Mouse (Mus musculus): Measurements from ENCODE around the gene Fam189a2. TPM values are rescaled to one million over a fixed set of nuclear protein-coding genes. Genes with fewer than 3 reads are reported as not detected.

Fam189a2 gene
- polyA plus RNA-seq, 1 experiment from 2014 or later, result 0.48 TPM

DNA sequence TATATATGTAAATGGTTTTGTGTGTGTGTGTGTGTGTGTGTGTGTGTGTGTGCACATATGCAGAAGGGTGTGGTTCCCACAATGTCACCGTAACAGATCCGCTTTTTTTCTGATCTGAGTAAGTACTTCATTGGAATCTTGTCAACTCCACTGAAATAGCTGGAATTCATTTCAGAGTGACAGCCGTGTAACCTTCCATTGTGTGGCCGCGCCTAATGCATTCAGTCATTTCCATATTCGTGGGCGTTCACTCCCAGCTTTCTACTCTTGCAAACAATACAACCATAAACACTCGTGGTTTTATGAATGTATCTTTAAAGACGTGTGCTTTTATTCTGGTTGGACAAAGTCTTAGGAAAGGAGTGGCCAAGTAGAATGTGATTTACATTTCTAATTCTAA is 6.7 kb downstream of the Fam189a2 start:
- Histone ChIP-seq H3K9me3 (no peaks in the 10 kb centered on the region), H3K4me3 (no peak overlapping the region), H3K9ac (no peak overlapping the region), H3K27me3 (peaks cover 18% of the 10 kb centered on the region), H3K4me2 (no peak overlapping the region), H3K36me3 (no peaks in the 10 kb centered on the region), H3K27ac (no peak overlapping the region), H3K4me1 (no peaks in the 10 kb centered on the region)
- WGBS, result 53% methylated on average over 9 of the region's 9 CpGs
- no peak for ATAC-seq (ENCODE audit: insufficient number of reproducible peaks, insufficient read depth, low FRiP score, low TSS enrichment, low read depth)

DNA sequence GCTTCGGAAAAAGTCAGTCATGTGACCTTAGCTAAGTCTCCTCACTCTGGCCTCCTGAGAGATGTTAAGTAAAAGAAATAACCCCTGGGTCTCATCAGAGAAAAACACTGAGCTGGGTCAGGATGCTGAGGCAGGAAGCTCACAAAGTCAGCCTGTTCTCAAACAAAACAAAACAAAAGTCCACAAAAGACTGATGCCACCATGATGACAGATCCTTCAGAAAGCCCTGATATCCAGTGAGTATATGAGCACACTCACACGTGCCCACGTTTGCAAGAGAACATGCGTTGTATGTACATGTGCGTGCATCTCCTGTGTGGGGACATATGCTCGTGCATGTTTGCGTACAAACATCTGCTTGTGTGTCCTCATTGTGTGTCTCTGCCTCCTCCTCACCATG is 7.5 kb downstream of the Fam189a2 start:
- no peak for ATAC-seq (ENCODE audit: insufficient number of reproducible peaks, insufficient read depth, low FRiP score, low TSS enrichment, low read depth)
- Histone ChIP-seq H3K9me3 (no peaks in the 10 kb centered on the region), H3K27me3 (peaks cover 10% of the 10 kb centered on the region), H3K4me2 (no peak overlapping the region), H3K4me3 (no peak overlapping the region), H3K27ac (no peak overlapping the region), H3K36me3 (no peaks in the 10 kb centered on the region), H3K9ac (no peak overlapping the region), H3K4me1 (no peaks in the 10 kb centered on the region)
- 90% methylated on average over 7 of the region's 7 CpGs for WGBS

DNA sequence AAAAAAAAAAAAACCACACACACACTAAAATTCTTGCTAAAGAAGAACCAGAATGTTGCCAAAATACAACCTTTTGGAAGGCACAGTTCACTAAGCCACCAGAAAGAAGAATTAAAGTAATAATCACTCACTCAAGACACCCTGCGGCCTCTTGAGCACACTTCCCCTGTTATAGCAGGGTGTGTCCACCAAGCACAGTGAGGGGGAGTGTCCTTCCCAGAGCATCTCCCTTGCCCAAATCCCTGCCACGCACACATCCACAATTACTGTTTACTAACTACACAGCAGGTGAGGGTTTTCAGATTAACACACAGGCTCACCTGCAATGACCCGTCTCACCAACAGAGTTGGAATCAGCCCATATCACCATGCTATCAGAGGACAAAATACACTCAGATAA is 8.0 kb downstream of the Fam189a2 start:
- no peaks in the 10 kb centered on the region for H3K9me3 ChIP-seq
- no peak for ATAC-seq (ENCODE audit: insufficient number of reproducible peaks, insufficient read depth, low FRiP score, low TSS enrichment, low read depth)
- no peaks in the 10 kb centered on the region for H3K4me1 ChIP-seq
- no peak overlapping the region for H3K9ac ChIP-seq
- no peak overlapping the region for H3K27ac ChIP-seq
- WGBS, result 79% methylated on average over 3 of the region's 3 CpGs
- H3K4me3 ChIP-seq, result no peak overlapping the region
- H3K36me3 ChIP-seq, result no peaks in the 10 kb centered on the region
- H3K27me3 ChIP-seq, result peaks cover 5% of the 10 kb centered on the region
- H3K4me2 ChIP-seq, result no peak overlapping the region

DNA sequence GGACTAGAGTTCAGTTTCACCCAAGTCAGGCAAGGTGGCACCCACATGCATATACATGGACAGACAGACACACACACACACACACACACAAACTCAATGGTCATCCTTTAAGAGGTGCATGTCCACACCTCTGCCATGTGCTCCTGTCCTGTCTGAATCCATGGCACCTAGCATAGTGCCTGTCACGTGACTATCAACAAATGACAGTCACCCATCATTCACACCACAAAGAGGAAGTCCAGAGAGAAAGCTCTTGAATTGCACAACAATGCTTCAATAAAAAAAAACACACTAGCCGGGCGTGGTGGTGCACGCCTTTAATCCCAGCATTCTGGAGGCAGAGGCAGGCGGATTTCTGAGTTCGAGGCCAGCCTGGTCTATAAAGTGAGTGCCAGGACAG is 8.5 kb downstream of the Fam189a2 start:
- H3K4me2 ChIP-seq, result no peak overlapping the region
- no peak overlapping the region for H3K4me3 ChIP-seq
- no peak overlapping the region for H3K27ac ChIP-seq
- peaks cover 3% of the 10 kb centered on the region; the same call in 1 of the 2 replicates for H3K27me3 ChIP-seq
- peaks cover under 1% of the 10 kb centered on the region; the same call in 1 of the 2 replicates for H3K4me1 ChIP-seq
- no peak overlapping the region for H3K9ac ChIP-seq
- no peaks in the 10 kb centered on the region for H3K9me3 ChIP-seq
- H3K36me3 ChIP-seq, result no peaks in the 10 kb centered on the region
- WGBS, result 87% methylated on average over 6 of the region's 6 CpGs
- no peak for ATAC-seq (ENCODE audit: insufficient number of reproducible peaks, insufficient read depth, low FRiP score, low TSS enrichment, low read depth)

DNA sequence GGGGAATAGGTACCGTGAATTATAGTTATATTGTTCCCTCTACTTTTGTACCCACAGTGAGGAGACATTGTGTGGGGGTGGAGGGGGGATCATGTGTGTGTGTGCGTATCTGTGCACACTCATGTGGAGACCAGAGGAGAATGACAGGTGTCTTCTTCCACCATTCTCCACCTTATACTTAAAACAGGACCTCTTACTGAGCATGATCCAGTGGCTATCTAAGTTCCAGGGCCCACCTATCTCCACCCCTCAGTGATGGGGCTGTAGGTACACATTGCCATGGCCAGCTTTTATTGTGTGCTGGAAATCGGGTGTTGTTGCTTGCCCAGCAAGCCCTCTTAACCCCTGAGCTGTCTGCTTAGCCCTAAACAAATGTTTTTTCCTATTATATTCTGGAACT is 10.1 kb downstream of the Fam189a2 start:
- Histone ChIP-seq H3K4me1 (peaks cover 6% of the 10 kb centered on the region; the same call in 1 of the 2 replicates), H3K9me3 (no peaks in the 10 kb centered on the region), H3K27ac (no peak overlapping the region), H3K27me3 (no peaks in the 10 kb centered on the region), H3K9ac (no peak overlapping the region), H3K4me2 (no peak overlapping the region), H3K4me3 (no peak overlapping the region), H3K36me3 (no peaks in the 10 kb centered on the region)
- ATAC-seq (ENCODE audit: insufficient number of reproducible peaks, insufficient read depth, low FRiP score, low TSS enrichment, low read depth), result no peak
- WGBS, result 82% methylated on average over 3 of the region's 3 CpGs

DNA sequence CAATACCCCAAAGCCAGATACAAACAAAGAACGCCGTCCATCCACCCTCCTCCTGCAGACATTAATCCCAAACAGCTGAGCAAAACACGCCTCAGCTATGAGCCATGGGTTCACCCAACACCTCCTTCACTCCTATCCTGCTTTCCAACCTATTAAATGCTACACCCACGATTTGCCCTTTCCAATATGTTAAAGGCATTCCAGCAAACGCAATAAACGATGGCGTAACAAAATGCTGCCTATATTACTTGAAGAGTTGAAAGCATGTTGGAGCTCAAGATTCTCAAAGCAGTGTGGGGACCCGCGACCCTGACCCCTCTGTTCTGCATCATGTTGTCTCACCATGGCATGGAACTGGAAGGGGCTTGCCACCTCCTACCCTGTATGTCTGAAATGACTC is 11.2 kb downstream of the Fam189a2 start:
- no peak overlapping the region for H3K9ac ChIP-seq
- ATAC-seq (ENCODE audit: insufficient number of reproducible peaks, insufficient read depth, low FRiP score, low TSS enrichment, low read depth), result no peak
- H3K36me3 ChIP-seq, result no peaks in the 10 kb centered on the region
- H3K4me2 ChIP-seq, result no peak overlapping the region
- no peaks in the 10 kb centered on the region for H3K27me3 ChIP-seq
- H3K27ac ChIP-seq, result no peak overlapping the region
- H3K9me3 ChIP-seq, result no peaks in the 10 kb centered on the region
- H3K4me3 ChIP-seq, result no peak overlapping the region
- H3K4me1 ChIP-seq, result peaks cover 6% of the 10 kb centered on the region; the same call in 1 of the 2 replicates
- 82% methylated on average over 9 of the region's 9 CpGs for WGBS

DNA sequence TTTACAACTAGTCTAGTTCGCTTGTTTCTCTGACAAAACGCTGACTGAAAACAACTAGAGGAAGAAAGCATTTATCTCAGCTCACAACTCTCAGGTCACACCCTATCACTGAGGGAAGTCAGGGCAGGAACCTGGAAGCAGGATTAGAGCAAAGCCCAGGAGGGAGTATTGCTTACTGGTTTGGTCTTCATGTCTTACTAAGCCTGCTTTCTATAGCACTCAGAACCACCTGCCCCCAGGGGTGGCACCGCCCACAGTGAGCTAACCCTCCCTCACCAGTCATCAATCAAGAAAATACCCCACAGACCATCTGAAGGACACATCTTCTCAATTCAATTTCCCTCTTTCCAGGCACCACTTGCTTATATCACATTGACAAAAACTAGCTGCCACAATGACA is 12.4 kb downstream of the Fam189a2 start:
- H3K9ac ChIP-seq, result no peak overlapping the region
- WGBS, result 82% methylated on average over 3 of the region's 3 CpGs
- H3K4me2 ChIP-seq, result no peak overlapping the region
- H3K4me3 ChIP-seq, result no peak overlapping the region
- H3K4me1 ChIP-seq, result peaks cover 6% of the 10 kb centered on the region; the same call in 1 of the 2 replicates
- no peak overlapping the region for H3K27ac ChIP-seq
- H3K9me3 ChIP-seq, result no peaks in the 10 kb centered on the region
- H3K27me3 ChIP-seq, result no peaks in the 10 kb centered on the region
- no peak for ATAC-seq (ENCODE audit: insufficient number of reproducible peaks, insufficient read depth, low FRiP score, low TSS enrichment, low read depth)
- H3K36me3 ChIP-seq, result no peaks in the 10 kb centered on the region

DNA sequence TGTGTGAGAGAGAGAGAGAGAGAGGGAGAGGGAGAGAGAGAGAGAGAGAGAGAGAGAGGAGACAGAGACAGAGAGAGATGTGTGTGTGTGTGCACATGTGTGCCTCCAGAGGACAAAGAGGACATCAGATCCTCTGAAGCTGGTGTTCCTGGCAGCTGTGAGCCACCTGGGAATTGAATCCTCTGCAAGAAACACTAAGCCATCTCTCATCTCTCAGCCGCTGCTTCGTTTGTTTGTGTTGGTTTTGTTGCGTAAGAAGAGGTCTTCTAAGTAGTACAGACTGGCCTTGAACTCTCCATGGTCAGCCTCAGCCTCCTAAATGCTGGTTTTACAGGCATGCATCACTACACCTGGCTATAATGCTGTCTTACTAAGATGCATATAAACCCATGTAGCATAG is 12.9 kb downstream of the Fam189a2 start:
- no peak overlapping the region for H3K4me2 ChIP-seq
- H3K9me3 ChIP-seq, result no peaks in the 10 kb centered on the region
- no peak overlapping the region for H3K9ac ChIP-seq
- no peak for ATAC-seq (ENCODE audit: insufficient number of reproducible peaks, insufficient read depth, low FRiP score, low TSS enrichment, low read depth)
- no peaks in the 10 kb centered on the region for H3K27me3 ChIP-seq
- no peak overlapping the region for H3K27ac ChIP-seq
- 43% methylated on average over 3 of the region's 3 CpGs for WGBS
- no peaks in the 10 kb centered on the region for H3K36me3 ChIP-seq
- peaks cover 6% of the 10 kb centered on the region; the same call in 1 of the 2 replicates for H3K4me1 ChIP-seq
- no peak overlapping the region for H3K4me3 ChIP-seq

DNA sequence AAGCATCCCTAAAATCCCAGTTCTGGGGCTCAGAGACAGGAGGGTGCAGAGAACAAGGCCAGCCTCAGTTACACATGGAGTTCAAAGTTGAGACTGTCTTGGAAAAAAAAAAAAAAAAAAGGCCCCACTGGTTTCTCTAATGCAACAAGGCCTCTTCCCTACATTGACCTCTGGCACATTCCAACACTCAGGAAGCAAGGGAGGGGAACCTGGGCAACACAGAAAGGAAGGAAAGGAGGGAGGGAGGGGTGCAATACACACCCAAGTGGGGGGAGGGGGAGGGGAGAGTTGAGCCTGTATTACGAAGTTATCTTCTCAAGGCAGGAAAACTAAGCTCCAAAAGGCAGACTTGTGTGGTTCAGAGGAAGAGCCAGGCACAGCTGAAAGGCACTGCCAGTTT is 13.4 kb downstream of the Fam189a2 start:
- Histone ChIP-seq H3K9me3 (no peaks in the 10 kb centered on the region), H3K36me3 (no peaks in the 10 kb centered on the region), H3K9ac (no peak overlapping the region), H3K27ac (no peak overlapping the region), H3K4me2 (no peak overlapping the region), H3K27me3 (no peaks in the 10 kb centered on the region), H3K4me3 (no peak overlapping the region), H3K4me1 (peaks cover 6% of the 10 kb centered on the region; the same call in 1 of the 2 replicates)
- ATAC-seq (ENCODE audit: insufficient number of reproducible peaks, insufficient read depth, low FRiP score, low TSS enrichment, low read depth), result no peak
- 14% methylated on average over 1 of the region's 1 CpGs for WGBS

DNA sequence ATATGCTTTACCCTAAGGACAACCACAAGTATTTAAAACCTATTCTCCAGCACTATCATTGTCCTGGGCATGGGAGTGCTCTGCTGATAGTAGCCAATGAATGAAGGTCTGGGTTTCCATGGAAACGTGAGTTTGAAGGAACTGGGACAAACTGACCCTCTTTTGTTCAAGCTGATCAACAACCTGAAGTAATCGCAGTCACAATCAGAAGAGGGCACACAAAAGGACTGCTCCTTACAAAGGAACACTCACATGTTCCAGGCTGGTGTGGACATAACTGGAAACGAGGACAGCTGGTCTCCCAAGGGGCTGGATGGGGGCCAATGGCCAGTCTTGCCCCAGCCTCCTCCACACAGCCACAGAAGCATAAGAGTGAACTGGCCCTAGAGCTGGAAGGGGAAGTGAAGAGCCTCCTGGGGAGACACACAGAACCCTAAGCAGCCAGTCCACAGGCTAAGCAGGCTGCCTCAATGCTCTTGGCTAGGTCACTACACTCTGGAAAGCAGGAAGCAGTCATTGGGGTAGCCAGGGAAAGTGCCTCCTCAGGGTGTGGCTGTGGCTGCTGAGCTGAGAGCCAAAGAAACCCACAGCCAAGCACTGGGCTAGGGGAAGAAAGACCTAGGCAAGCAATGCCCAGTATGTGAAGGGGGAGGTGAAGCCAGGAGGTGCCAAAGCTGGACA is 14.0 kb downstream of the Fam189a2 start:
- Histone ChIP-seq H3K9ac (no peak overlapping the region), H3K4me2 (no peak overlapping the region), H3K27me3 (no peaks in the 10 kb centered on the region), H3K36me3 (no peaks in the 10 kb centered on the region), H3K27ac (no peak overlapping the region), H3K9me3 (no peaks in the 10 kb centered on the region), H3K4me1 (peaks cover 6% of the 10 kb centered on the region; the same call in 1 of the 2 replicates), H3K4me3 (no peak overlapping the region)
- no peak for ATAC-seq (ENCODE audit: insufficient number of reproducible peaks, insufficient read depth, low FRiP score, low TSS enrichment, low read depth)
- 34% methylated on average over 3 of the region's 3 CpGs for WGBS

DNA sequence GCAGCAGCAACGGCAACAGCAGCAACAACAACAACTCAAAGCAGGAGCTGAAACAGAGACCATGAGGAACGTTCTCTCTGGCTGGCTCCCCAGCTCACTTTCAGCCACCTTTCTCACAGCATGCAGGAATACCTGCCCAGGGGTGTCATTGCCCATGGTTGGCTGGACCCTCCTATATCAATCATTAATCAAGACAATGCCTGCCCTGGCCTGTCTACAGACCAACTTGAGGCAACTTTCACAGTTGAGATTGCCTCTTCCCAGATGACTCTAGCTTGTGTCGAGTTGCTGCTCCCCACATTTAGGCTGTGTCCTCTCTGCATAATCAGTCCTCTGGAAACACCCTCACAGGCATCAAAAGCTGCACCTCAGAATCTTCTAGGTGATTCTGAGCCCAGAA is 17.6 kb downstream of the Fam189a2 start:
- ATAC-seq (ENCODE audit: insufficient number of reproducible peaks, insufficient read depth, low FRiP score, low TSS enrichment, low read depth), result no peak
- WGBS, result 76% methylated on average over 3 of the region's 3 CpGs
- peaks cover 6% of the 10 kb centered on the region; the same call in 1 of the 2 replicates for H3K4me1 ChIP-seq
- no peak overlapping the region for H3K27ac ChIP-seq
- H3K9ac ChIP-seq, result no peak overlapping the region
- no peaks in the 10 kb centered on the region for H3K36me3 ChIP-seq
- H3K4me3 ChIP-seq, result no peak overlapping the region
- no peaks in the 10 kb centered on the region for H3K9me3 ChIP-seq
- no peak overlapping the region for H3K4me2 ChIP-seq
- no peaks in the 10 kb centered on the region for H3K27me3 ChIP-seq

DNA sequence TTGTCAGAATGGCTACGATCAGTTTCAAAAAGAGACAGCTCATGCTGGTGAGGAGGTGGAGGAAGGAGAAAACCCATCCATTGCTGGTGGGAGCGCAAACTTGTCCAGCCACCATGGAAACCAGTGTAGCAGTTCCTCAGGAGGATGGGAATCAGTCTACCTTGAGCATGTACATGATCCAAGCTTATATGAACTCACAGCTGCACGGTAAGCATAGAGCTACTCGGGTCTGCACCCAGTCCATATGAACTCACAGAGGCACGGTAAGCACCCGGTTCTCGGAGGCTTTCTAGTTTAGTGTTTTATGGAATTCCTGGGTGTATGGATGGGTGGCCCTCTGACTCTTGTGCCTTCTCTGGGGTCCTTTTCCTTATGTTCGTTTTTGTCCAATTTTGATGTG is 18.3 kb downstream of the Fam189a2 start:
- Histone ChIP-seq H3K4me1 (peaks cover 10% of the 10 kb centered on the region; the same call in 1 of the 2 replicates), H3K4me3 (no peak overlapping the region), H3K27ac (no peak overlapping the region), H3K36me3 (no peaks in the 10 kb centered on the region), H3K9ac (no peak overlapping the region), H3K4me2 (no peak overlapping the region), H3K27me3 (no peaks in the 10 kb centered on the region), H3K9me3 (no peaks in the 10 kb centered on the region)
- ATAC-seq (ENCODE audit: insufficient number of reproducible peaks, insufficient read depth, low FRiP score, low TSS enrichment, low read depth), result no peak
- WGBS, result 95% methylated on average over 8 of the region's 8 CpGs
